Comparison of ENCODE assay signal across 18 mouse cellular contexts in the genomic region with DNA sequence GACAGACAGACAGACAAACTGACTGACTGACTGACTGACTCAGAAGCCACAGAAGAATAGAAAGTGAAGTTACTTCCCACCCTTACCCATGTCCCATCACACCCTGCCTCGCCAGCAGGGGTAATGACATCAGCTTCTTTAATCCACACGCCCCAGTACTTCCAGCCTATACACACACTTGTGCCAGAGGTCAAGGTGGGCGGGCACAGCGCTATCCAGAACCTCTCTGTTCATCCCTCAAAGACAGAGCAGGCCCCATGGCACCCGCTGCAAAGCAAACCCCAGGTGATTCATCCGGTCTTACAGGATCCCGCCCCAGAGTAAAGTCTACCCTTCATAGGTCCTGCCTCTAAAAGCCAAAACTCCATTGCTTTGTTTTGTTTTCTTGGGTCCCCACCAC. TPM values are rescaled to one million over a fixed set of nuclear protein-coding genes. Genes with fewer than 3 reads are reported as not detected.
DNase-seq lines count a peak whose midpoint lies in the region; ATAC-seq lines count a peak whose summit lies in the region.
"Had no signal": no experiment of that assay in that cellular context is flagged by ENCODE, and none has a peak within 500 bp of the region (broad histone marks: within the 10 kb centered on the region; RNA-seq: fewer than 3 reads in every experiment).

No protein-coding gene starts in this region.

- ATAC-seq in intestine, embryonic 16.5 days, result peak; percentile 83
- ATAC-seq: midbrain, embryonic 15.5 days had no signal

- peaks cover 82% of the 10 kb centered on the region for H3K4me1 ChIP-seq in heart, embryonic 10.5 days
- H3K4me1 ChIP-seq in intestine, embryonic 16.5 days (ENCODE audit: control insufficient read depth, insufficient read depth, low read length), result peaks cover 71% of the 10 kb centered on the region

- no peak for DNase-seq in heart, embryonic 10.5 days (ENCODE audit: low spot score)
- no peak for DNase-seq in heart, postnatal 10 days
- peak; percentile 8 for DNase-seq in 3T3-L1 (ENCODE audit: low read depth, low spot score)
- peak; percentile 48 for DNase-seq in embryo, embryonic 11 days
- DNase-seq in cerebellum, adult 11 months, result no peak
- no peak for DNase-seq in natural killer cell, adult 2 months (ENCODE audit: low spot score in 2 of 2)
- DNase-seq in thymus, postnatal 10 days (ENCODE audit: low spot score in 2 of 2), result no peak
- DNase-seq: adrenal gland, postnatal 14 days; cerebellum, adult 9-11 months; heart, adult 18-20 months; lung, postnatal 14 days; right cerebral cortex, postnatal 14 days; thymus, adult 2 months had no signal

- intact Hi-C loops in heart, postnatal 10 days (cut with DNase I), result no loop called here

- H3K27me3 ChIP-seq in heart, embryonic 10.5 days (ENCODE audit: insufficient read depth, poor library complexity, severe bottlenecking), result no peaks in the 10 kb centered on the region
- no peaks in the 10 kb centered on the region for H3K27me3 ChIP-seq in intestine, embryonic 16.5 days (replicated peaks; ENCODE audit: control insufficient read depth, insufficient read depth, low read length)

- H3K9me3 ChIP-seq in heart, embryonic 10.5 days, result no peaks in the 10 kb centered on the region
- H3K9me3 ChIP-seq in intestine, embryonic 16.5 days (ENCODE audit: control insufficient read depth, low read length), result no peaks in the 10 kb centered on the region
- H3K9me3 ChIP-seq: embryonic facial prominence, embryonic 12.5 days; forebrain, embryonic 12.5 days; midbrain, embryonic 15.5 days had no signal

- H3K36me3 ChIP-seq in heart, embryonic 10.5 days, result peaks cover 4% of the 10 kb centered on the region; the same call in 1 of the 2 replicates
- no peaks in the 10 kb centered on the region for H3K36me3 ChIP-seq in intestine, embryonic 16.5 days (ENCODE audit: control insufficient read depth, insufficient read depth, low read length)
- H3K36me3 ChIP-seq: embryonic facial prominence, embryonic 12.5 days; forebrain, embryonic 12.5 days; midbrain, embryonic 15.5 days had no signal

- WGBS in heart, embryonic 10.5 days, result 46% methylated on average over 7 of the region's 7 CpGs
- WGBS in intestine, embryonic 16.5 days, result 35% methylated on average over 7 of the region's 7 CpGs

- 0 out of 2 replicates have a peak overlapping the region, but pooled peaks have one; percentile 3 for H3K27ac ChIP-seq in heart, embryonic 10.5 days
- H3K27ac ChIP-seq in intestine, embryonic 16.5 days (ENCODE audit: low read length), result peak overlapping the region; percentile 27; the same call in 1 of the 2 replicates
- H3K27ac ChIP-seq: embryonic facial prominence, embryonic 12.5 days; liver, embryonic 14.5 days; midbrain, embryonic 15.5 days had no signal

- no peak overlapping the region for H3K4me3 ChIP-seq in heart, embryonic 10.5 days
- no peak overlapping the region for H3K4me3 ChIP-seq in intestine, embryonic 16.5 days (ENCODE audit: low read length)
- H3K4me3 ChIP-seq: embryonic facial prominence, embryonic 12.5 days; forebrain, embryonic 12.5 days; midbrain, embryonic 15.5 days had no signal

- no peak overlapping the region for H3K9ac ChIP-seq in intestine, embryonic 16.5 days (ENCODE audit: low read depth, low read length)
- H3K9ac ChIP-seq: embryonic facial prominence, embryonic 12.5 days; forebrain, embryonic 12.5 days; liver, embryonic 14.5 days; midbrain, embryonic 15.5 days had no signal

- no peak overlapping the region for H3K4me2 ChIP-seq in intestine, embryonic 16.5 days (ENCODE audit: low read depth, low read length)
- H3K4me2 ChIP-seq: embryonic facial prominence, embryonic 12.5 days; forebrain, embryonic 12.5 days; midbrain, embryonic 15.5 days had no signal

RNA-seq across cellular contexts. Expression of gene Ror2, which starts 53.5 kb away (rescaled TPM):
- 25.8 and 27.8 TPM in 2 replicates for polyA plus RNA-seq in heart, embryonic 10.5 days (2016; fragmentation: Nextera tagmentation; extraction: Ambion mirVana)
- 1 to 10 TPM; 5.3 to 5.8 TPM for total RNA-seq in heart, postnatal 10 days (2021)
- polyA plus RNA-seq in intestine, embryonic 16.5 days (2015; fragmentation: Nextera tagmentation; extraction: Ambion mirVana), result 12.5 and 13.5 TPM in 2 replicates

Comparison
In these comparisons a context has a peak if more than half of its experiments do, and no peak if none do; other contexts are left out.
1. DNase-seq: peak in 3T3-L1 (single experiment) and embryo, embryonic 11 days (single experiment); none in heart, embryonic 10.5 days (single experiment), heart, postnatal 10 days (0 of 2), cerebellum, adult 11 months (single experiment), natural killer cell, adult 2 months (0 of 2) and thymus, postnatal 10 days (0 of 2).